Mouse (Mus musculus) ES-Bruce4 (cell line): ENCODE data around the gene Erich6. TPM values are rescaled to one million over a fixed set of nuclear protein-coding genes. Genes with fewer than 3 reads are reported as not detected.

Experiments used
- H3K27ac ChIP-seq: 2 replicates; pipeline ENCODE4 v1.5.1; 2012; ENCODE audit warnings: low read length, inconsistent platforms; ENCODE audit not compliant: insufficient read depth
- H3K27me3 ChIP-seq: 2 replicates; pipeline ENCODE4 v1.6.1; 2012; ENCODE audit warnings: mild to moderate bottlenecking, low read length, inconsistent platforms; ENCODE audit not compliant: control insufficient read depth, poor library complexity, insufficient read depth, severe bottlenecking
- H3K36me3 ChIP-seq: 2 replicates; pipeline ENCODE4 v1.6.1; 2012; ENCODE audit warnings: inconsistent platforms, mild to moderate bottlenecking, low read length, moderate library complexity; ENCODE audit not compliant: control insufficient read depth, poor library complexity, insufficient read depth, severe bottlenecking
- H3K4me1 ChIP-seq: one replicate; pipeline ENCODE4 v1.8.1; 2011; ENCODE audit warnings: low read length; ENCODE audit not compliant: control insufficient read depth, insufficient read depth
- H3K4me3 ChIP-seq: 2 replicates; pipeline ENCODE4 v1.5.1; 2011; ENCODE audit warnings: low read depth, mild to moderate bottlenecking, low read length
- H3K9ac ChIP-seq: 2 replicates; pipeline ENCODE4 v1.6.1; 2012; ENCODE audit warnings: low read depth, mild to moderate bottlenecking, inconsistent platforms; ENCODE audit not compliant: poor library complexity, severe bottlenecking
- H3K9me3 ChIP-seq: replicated peaks from 2 replicates; pipeline ENCODE4 v1.6.1; 2012; ENCODE audit warnings: mild to moderate bottlenecking, low read length, inconsistent platforms; ENCODE audit not compliant: control insufficient read depth, poor library complexity, insufficient read depth, severe bottlenecking
- CTCF ChIP-seq: IDR thresholded peaks from one replicate; pipeline ENCODE4 v1.8.1; 2011; ENCODE audit warnings: low read depth, low read length
- EP300 ChIP-seq: IDR thresholded peaks from 2 replicates; pipeline ENCODE4 v1.6.1; 2011; ENCODE audit warnings: low read depth, low read length; ENCODE audit not compliant: insufficient read depth
- POLR2A ChIP-seq: IDR thresholded peaks from one replicate; pipeline ENCODE4 v1.8.1; 2011; ENCODE audit warnings: low read length; ENCODE audit not compliant: insufficient read depth
- polyA plus RNA-seq: library from polyadenylated mRNA; stranded (reverse); fragments of >200 nt; gene quantifications from 2 replicates; pipeline ENCODE4 v1.2.4, GENCODE M21; 2011; ENCODE audit warnings: low read depth; ENCODE audit not compliant: missing spikeins, insufficient read depth, insufficient read length

Gene Erich6
- polyA plus RNA-seq, 1 experiment: not detected

- Histone ChIP-seq H3K27me3 (no peaks in the 10 kb centered on the region), H3K4me3 (no peak overlapping the region), H3K27ac (no peak overlapping the region), H3K9ac (no peak overlapping the region), H3K36me3 (no peaks in the 10 kb centered on the region), H3K9me3 (no peaks in the 10 kb centered on the region), H3K4me1 (no peaks in the 10 kb centered on the region)
- TF ChIP-seq EP300 (no peak), CTCF (no peak), POLR2A (no peak)
Measured at GRCm38 (mm10) chr3:58680943-58681637, 44.1 kb upstream of the Erich6 start.

DNA sequence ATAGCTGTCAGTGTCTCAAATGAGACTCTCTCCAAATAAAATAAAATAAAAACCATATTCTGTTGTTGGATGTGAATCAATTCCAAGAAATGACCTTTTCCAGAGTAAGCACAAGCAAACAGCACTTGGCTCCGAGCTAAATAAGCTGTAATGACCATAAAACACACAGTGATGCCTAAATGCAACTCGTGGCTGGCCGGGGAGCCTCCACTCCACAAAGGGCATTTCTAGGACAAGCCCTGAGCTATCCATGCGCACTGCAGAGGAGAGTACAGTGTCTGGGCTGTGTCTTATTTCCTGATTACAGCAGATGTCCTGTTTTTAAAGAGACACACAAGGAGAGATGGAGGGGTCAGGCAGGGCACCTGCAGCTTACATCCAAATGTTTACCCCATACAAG, 43.0 kb upstream of the Erich6 start:
- Histone ChIP-seq H3K4me1 (no peaks in the 10 kb centered on the region), H3K4me3 (no peak overlapping the region), H3K27me3 (no peaks in the 10 kb centered on the region), H3K9me3 (no peaks in the 10 kb centered on the region), H3K27ac (no peak overlapping the region), H3K36me3 (no peaks in the 10 kb centered on the region), H3K9ac (no peak overlapping the region)
- TF ChIP-seq EP300 (no peak), CTCF (no peak), POLR2A (no peak)

DNA sequence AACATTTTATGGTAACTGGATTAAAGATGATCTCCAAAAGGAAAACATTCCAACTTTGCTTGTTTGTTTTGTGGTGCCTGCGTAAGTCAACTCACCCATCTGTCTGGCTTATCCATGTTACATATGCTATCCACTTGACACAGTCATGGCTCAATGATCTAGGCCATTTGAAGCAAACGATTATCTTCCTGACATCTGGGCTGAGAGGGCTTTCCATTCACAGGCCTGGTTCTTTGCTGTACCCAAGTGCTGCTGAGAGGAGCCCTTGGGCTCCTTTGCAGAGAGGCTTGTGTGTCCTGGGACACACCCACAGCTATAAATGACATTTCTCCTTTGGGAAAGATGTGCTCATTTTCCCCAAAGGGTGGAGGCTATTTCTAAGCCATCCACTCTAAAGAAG, 41.9 kb upstream of the Erich6 start:
- Histone ChIP-seq H3K4me3 (no peak overlapping the region), H3K9me3 (no peaks in the 10 kb centered on the region), H3K27me3 (no peaks in the 10 kb centered on the region), H3K36me3 (no peaks in the 10 kb centered on the region), H3K4me1 (no peaks in the 10 kb centered on the region), H3K9ac (no peak overlapping the region), H3K27ac (no peak overlapping the region)
- no peak for TF ChIP-seq EP300
- no peak for TF ChIP-seq CTCF
- TF ChIP-seq POLR2A: no peak

DNA sequence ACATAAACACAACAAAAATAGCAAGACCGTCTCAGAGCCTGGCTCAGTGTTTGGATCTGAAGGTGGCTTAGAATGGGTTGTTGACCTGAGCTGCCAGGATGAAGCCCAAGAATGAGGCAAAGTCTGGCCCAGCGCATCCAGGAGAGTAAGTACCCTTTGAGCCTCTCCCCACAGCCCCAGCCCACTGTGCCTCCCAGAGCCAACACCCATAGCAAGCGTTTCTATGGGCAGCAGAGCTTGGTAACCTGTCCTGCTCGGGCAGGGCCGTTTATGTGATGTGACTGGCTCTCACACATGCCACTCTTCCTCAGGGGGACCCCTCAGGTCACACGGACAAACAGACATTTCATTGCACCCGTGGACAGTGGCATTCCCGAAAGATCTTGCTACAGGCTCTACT, 41.4 kb upstream of the Erich6 start:
- TF ChIP-seq POLR2A (no peak), EP300 (no peak)
- Histone ChIP-seq H3K4me3 (no peak overlapping the region), H3K27me3 (no peaks in the 10 kb centered on the region), H3K4me1 (no peaks in the 10 kb centered on the region), H3K9ac (no peak overlapping the region), H3K27ac (no peak overlapping the region), H3K9me3 (no peaks in the 10 kb centered on the region), H3K36me3 (no peaks in the 10 kb centered on the region)

DNA sequence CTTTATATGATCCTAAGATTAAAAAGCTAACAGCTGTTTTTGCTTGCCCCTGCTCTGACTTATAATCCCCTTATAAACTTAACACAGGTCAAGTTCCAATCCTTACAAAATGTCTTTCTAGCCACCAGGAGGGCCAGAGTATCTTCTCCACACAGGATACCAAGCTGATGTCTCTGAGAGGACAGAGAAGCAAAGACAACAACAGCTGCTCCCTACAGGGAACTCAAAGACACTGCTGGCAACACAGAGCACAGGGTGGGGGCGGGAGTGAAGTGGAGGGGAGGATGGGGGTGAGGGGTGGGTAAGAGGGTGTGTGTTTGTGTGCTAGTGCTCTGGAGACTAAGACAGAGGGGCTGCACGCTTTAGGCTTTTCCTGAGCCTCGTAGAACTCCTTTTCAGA, 40.6 kb upstream of the Erich6 start:
- Histone ChIP-seq H3K4me3 (no peak overlapping the region), H3K27ac (no peak overlapping the region), H3K4me1 (peaks cover under 1% of the 10 kb centered on the region), H3K36me3 (no peaks in the 10 kb centered on the region), H3K9me3 (no peaks in the 10 kb centered on the region), H3K9ac (no peak overlapping the region), H3K27me3 (no peaks in the 10 kb centered on the region)
- no peak for TF ChIP-seq CTCF
- no peak for TF ChIP-seq EP300
- no peak for TF ChIP-seq POLR2A

DNA sequence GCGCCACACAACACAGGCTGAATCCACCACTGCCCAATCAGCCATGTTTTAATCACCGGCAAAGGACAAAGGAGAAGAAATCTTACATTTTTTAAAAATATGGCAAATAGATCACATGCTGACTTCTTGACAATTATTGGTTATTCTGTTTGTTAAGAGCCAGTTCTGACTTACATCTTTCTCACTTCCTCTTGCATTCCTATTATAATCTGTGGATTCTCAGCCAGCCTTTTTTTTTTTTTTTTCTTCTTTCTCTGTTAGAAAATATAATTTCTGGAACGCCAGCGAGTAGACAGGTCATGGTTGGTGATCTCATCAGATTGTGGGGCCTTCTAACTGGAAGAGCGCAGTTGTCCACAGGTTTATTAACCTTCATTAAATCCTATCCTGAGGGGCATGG, 36.3 kb upstream of the Erich6 start:
- no peaks in the 10 kb centered on the region for H3K27me3 ChIP-seq
- no peak overlapping the region for H3K27ac ChIP-seq
- no peak overlapping the region for H3K9ac ChIP-seq
- no peaks in the 10 kb centered on the region for H3K9me3 ChIP-seq
- no peaks in the 10 kb centered on the region for H3K36me3 ChIP-seq
- no peak overlapping the region for H3K4me3 ChIP-seq
- TF ChIP-seq EP300: no peak
- no peak for TF ChIP-seq POLR2A
- TF ChIP-seq CTCF: no peak
- H3K4me1 ChIP-seq: peaks cover 4% of the 10 kb centered on the region
